Mouse (Mus musculus): ENCODE measurements around the gene Fip1l1. TPM values are rescaled to one million over a fixed set of nuclear protein-coding genes. Genes with fewer than 3 reads are reported as not detected.

Gene Fip1l1
- polyA plus RNA-seq, 1 experiment: 50.5 TPM

DNA sequence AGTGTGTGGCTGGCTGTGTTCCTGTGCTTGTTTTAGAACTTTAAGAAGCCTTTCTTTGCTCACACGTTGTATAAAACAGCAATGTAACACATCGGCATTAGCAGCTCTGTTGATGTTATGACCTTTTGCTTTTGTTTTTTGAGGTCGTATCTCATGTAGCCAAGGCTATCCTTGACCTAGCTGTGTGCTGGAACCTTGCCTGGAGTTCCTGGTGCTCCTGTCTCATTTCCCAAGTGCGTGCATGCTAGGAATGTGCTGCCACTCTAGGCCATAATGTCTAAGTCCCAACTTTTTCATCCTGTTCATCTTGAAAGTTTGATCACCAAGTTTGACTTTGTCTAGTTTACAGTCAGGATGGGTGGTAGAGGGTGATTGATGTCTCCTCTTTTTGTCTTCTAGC is 10.4 kb downstream of the Fip1l1 start:
- no peaks in the 10 kb centered on the region for H3K4me1 ChIP-seq (ENCODE audit: control insufficient read depth, insufficient read depth, low read length)
- TF ChIP-seq CTCF (IDR thresholded peaks at IDR 0.05; ENCODE audit: control insufficient read depth, insufficient read depth, low read length) (no peak), POLR2A (IDR thresholded peaks at IDR 0.05; ENCODE audit: borderline replicate concordance, control insufficient read depth, low read depth, low read length) (no peak)
- H3K4me3 ChIP-seq (replicated peaks; ENCODE audit: control insufficient read depth, low read depth, low read length): no peak overlapping the region
- no peak overlapping the region for H3K27ac ChIP-seq (ENCODE audit: control insufficient read depth, insufficient read depth, low read depth, low read length, poor library complexity)
- 93% methylated on average over 4 of the region's 4 CpGs for whole genome bisulfite sequencing

DNA sequence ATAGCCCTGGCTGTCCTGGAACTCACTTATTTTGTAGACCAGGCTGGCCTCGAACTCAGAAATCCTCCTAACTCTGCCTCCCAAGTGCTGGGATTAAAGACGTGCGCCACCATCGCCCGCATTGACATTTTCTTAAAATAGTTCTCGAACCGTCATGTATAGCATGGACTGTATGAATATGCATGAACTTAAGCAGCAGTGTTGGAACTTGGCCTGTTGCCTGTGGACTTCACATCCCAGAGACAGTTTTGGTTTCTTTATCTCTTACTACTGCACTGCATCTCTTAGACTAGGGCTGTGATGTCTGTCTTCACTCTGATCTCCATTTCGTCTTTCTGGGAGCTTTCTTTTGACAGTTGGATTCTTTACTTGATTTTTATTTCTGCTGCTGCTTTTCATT is 14.3 kb downstream of the Fip1l1 start:
- 90% methylated on average over 8 of the region's 8 CpGs for WGBS
- Histone ChIP-seq H3K4me3 (replicated peaks; ENCODE audit: control insufficient read depth, low read depth, low read length) (no peak overlapping the region), H3K27ac (ENCODE audit: control insufficient read depth, insufficient read depth, low read depth, low read length, poor library complexity) (no peak overlapping the region), H3K4me1 (ENCODE audit: control insufficient read depth, insufficient read depth, low read length) (no peaks in the 10 kb centered on the region)
- no peak for TF ChIP-seq POLR2A (IDR thresholded peaks at IDR 0.05; ENCODE audit: borderline replicate concordance, control insufficient read depth, low read depth, low read length)
- TF ChIP-seq CTCF (IDR thresholded peaks at IDR 0.05; ENCODE audit: control insufficient read depth, insufficient read depth, low read length): no peak

DNA sequence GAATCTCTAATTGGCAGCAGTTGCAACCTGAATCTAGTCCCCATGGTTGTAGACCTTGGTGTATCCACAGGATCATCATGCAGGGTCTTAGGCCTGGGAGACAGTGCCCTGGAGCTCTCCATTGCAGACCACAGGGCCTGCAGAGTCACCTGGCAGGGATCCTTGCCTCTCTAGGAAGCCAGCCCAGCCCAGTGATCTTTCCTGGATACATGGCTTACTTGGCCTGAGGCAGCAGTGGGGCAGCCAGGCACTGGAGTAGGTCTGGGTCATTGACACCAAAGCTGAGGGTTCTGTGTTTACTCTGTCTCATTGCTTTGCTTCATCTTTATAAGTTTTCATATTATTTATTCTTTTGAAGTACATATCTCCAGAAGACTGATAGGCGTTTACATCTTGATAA is 25.9 kb downstream of the Fip1l1 start:
- no peak for TF ChIP-seq CTCF (IDR thresholded peaks at IDR 0.05; ENCODE audit: control insufficient read depth, insufficient read depth, low read length)
- TF ChIP-seq POLR2A (IDR thresholded peaks at IDR 0.05; ENCODE audit: borderline replicate concordance, control insufficient read depth, low read depth, low read length): no peak
- no peak overlapping the region for H3K4me3 ChIP-seq (replicated peaks; ENCODE audit: control insufficient read depth, low read depth, low read length)
- 84% methylated on average over 1 of the region's 1 CpGs for WGBS

DNA sequence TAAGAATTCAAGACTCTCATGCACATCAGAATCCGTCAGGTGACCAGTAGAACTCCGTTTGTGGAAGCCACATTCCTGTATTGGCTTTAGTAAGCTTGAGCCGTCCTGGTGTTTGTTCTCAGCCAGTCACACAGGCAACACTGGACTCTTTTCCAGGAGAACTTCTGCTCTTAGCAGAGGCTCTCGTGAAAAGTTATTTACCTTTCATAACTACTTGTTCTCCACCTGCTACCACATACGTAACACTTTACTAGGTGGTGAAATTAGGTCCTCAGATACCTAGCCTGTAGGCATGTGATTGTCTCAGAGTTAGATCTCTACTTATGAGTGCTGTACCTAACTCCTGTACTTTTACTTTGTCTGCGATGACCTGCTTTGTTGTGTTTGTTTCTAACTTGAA is 36.5 kb downstream of the Fip1l1 start:
- no peaks in the 10 kb centered on the region for H3K4me1 ChIP-seq (ENCODE audit: control insufficient read depth, insufficient read depth, low read length)
- 87% methylated on average over 6 of the region's 6 CpGs for WGBS
- no peak overlapping the region for H3K27ac ChIP-seq (ENCODE audit: control insufficient read depth, insufficient read depth, low read depth, low read length, poor library complexity)
- H3K4me3 ChIP-seq (replicated peaks; ENCODE audit: control insufficient read depth, low read depth, low read length): no peak overlapping the region
- TF ChIP-seq POLR2A (IDR thresholded peaks at IDR 0.05; ENCODE audit: borderline replicate concordance, control insufficient read depth, low read depth, low read length) (no peak), CTCF (IDR thresholded peaks at IDR 0.05; ENCODE audit: control insufficient read depth, insufficient read depth, low read length) (no peak)

More for the DNA sequence above, 25.9 kb downstream of the Fip1l1 start:
- Histone ChIP-seq H3K27ac (ENCODE audit: control insufficient read depth, insufficient read depth, low read depth, low read length, poor library complexity) (no peak overlapping the region), H3K4me1 (ENCODE audit: control insufficient read depth, insufficient read depth, low read length) (no peaks in the 10 kb centered on the region)

DNA sequence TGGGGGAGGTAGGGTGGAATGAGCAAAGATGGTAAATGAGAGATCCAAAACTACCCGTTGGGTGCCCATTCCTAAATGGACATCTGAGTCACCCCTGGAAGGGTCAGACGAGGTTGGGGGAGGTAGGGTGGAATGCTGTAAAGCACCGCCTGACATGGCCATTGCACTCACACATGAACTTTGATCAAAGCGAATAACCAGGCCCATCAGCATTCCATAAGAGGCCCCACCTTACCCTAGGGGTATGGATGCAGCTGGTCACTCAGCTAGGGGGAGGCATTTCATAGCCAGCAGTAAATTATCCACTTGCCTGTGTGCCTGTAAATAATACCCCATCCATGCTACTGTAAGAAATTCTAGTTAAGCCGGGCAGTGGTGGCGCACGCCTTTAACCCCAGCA is 53.9 kb downstream of the Fip1l1 start:
- no peaks in the 10 kb centered on the region for H3K4me1 ChIP-seq (ENCODE audit: control insufficient read depth, insufficient read depth, low read length)
- WGBS: 94% methylated on average over 7 of the region's 7 CpGs
- H3K4me3 ChIP-seq (replicated peaks; ENCODE audit: control insufficient read depth, low read depth, low read length): no peak overlapping the region
- no peak for TF ChIP-seq POLR2A (IDR thresholded peaks at IDR 0.05; ENCODE audit: borderline replicate concordance, control insufficient read depth, low read depth, low read length)
- TF ChIP-seq CTCF (IDR thresholded peaks at IDR 0.05; ENCODE audit: control insufficient read depth, insufficient read depth, low read length): no peak
- no peak overlapping the region for H3K27ac ChIP-seq (ENCODE audit: control insufficient read depth, insufficient read depth, low read depth, low read length, poor library complexity)

DNA sequence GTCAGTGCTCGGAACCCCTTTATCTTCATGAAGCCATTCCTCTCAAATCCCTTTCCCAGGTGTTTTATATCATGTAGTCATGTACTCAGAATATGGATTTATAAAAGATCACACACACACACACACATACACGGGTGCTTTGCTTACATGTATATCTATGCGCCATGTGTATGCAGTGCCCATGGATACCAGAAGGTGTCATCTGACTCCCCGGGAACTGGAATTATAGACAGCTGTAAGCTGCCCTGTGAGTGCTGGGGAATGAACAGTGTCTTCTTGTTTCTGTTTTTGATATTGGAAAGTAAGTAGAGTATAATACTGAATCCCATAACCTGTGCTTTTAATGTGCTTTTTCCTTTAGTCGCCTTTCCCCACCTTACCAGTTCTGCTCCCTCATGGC is 56.2 kb downstream of the Fip1l1 start:
- 92% methylated on average over 5 of the region's 5 CpGs for WGBS
- TF ChIP-seq POLR2A (IDR thresholded peaks at IDR 0.05; ENCODE audit: borderline replicate concordance, control insufficient read depth, low read depth, low read length): no peak
- TF ChIP-seq CTCF (IDR thresholded peaks at IDR 0.05; ENCODE audit: control insufficient read depth, insufficient read depth, low read length): no peak

DNA sequence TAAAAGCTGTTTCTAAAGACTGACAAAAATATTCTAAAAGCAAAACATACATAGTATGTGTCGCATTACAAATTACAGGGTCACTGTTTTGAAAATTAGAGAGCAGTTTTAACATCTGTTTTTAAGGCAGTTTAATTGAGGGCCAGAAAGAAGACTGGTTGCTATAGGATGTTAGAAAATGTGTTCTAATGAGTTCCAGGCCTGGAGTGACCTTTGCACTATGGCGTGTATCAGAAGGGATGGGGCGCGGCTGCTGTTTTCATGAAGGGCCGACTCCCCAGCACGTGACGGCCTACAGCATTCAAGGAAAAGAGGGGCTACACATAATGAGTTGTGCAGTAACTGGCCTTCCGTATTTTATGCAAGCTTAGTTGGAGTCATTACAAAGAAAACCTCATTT is 57.9 kb downstream of the Fip1l1 start:
- H3K4me1 ChIP-seq (ENCODE audit: control insufficient read depth, insufficient read depth, low read length): no peaks in the 10 kb centered on the region
- WGBS: 95% methylated on average over 8 of the region's 8 CpGs
- no peak for TF ChIP-seq CTCF (IDR thresholded peaks at IDR 0.05; ENCODE audit: control insufficient read depth, insufficient read depth, low read length)
- no peak for TF ChIP-seq POLR2A (IDR thresholded peaks at IDR 0.05; ENCODE audit: borderline replicate concordance, control insufficient read depth, low read depth, low read length)
- H3K4me3 ChIP-seq (replicated peaks; ENCODE audit: control insufficient read depth, low read depth, low read length): no peak overlapping the region
- no peak overlapping the region for H3K27ac ChIP-seq (ENCODE audit: control insufficient read depth, insufficient read depth, low read depth, low read length, poor library complexity)

More for the DNA sequence above, 56.2 kb downstream of the Fip1l1 start:
- no peak overlapping the region for H3K4me3 ChIP-seq (replicated peaks; ENCODE audit: control insufficient read depth, low read depth, low read length)
- no peaks in the 10 kb centered on the region for H3K4me1 ChIP-seq (ENCODE audit: control insufficient read depth, insufficient read depth, low read length)
- H3K27ac ChIP-seq (ENCODE audit: control insufficient read depth, insufficient read depth, low read depth, low read length, poor library complexity): no peak overlapping the region

DNA sequence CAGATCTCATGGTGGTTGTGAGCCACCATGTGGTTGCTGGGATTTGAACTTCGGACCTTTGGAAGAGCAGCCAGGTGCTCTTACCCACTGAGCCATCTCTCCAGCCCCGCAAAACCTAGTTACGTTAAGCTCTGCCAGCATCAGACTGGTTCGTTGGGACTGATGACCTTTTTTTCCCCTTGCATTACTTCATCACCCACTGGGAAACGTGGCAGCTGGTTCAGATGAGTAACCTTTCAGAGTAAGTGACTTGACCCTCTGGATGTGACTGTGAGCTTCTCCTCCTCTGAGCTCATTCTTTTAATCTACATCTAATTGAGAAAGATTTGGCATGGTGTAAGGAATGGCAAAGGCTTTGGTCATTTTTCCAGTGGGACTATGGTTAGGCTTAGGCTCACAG is 64.8 kb downstream of the Fip1l1 start:
- 75% methylated on average over 5 of the region's 5 CpGs for WGBS
- TF ChIP-seq POLR2A (IDR thresholded peaks at IDR 0.05; ENCODE audit: borderline replicate concordance, control insufficient read depth, low read depth, low read length) (no peak), CTCF (IDR thresholded peaks at IDR 0.05; ENCODE audit: control insufficient read depth, insufficient read depth, low read length) (no peak)
- H3K4me3 ChIP-seq (replicated peaks; ENCODE audit: control insufficient read depth, low read depth, low read length): no peak overlapping the region
- H3K4me1 ChIP-seq (ENCODE audit: control insufficient read depth, insufficient read depth, low read length): no peaks in the 10 kb centered on the region
- H3K27ac ChIP-seq (ENCODE audit: control insufficient read depth, insufficient read depth, low read depth, low read length, poor library complexity): no peak overlapping the region

DNA sequence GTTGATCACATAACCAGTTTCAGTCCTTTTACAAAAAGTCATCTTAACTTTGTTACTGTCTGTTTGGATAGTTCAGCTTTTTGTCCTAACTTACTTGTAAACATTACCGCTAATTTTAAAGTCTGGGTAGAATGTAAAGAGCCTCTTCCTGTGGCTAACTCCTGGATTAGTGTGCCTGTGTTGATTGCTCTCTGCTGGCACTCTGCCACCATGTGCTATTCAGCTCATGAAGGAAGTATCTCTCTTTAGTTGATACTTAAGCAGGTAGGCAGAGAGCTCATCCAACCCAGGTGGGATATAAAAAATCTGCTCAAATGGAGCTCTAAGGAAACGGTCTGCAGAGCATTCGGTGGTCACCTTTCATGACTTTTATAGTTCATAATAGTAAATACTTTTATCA is 65.9 kb downstream of the Fip1l1 start:
- 74% methylated on average over 3 of the region's 3 CpGs for WGBS
- TF ChIP-seq POLR2A (IDR thresholded peaks at IDR 0.05; ENCODE audit: borderline replicate concordance, control insufficient read depth, low read depth, low read length) (no peak), CTCF (IDR thresholded peaks at IDR 0.05; ENCODE audit: control insufficient read depth, insufficient read depth, low read length) (no peak)
- H3K4me1 ChIP-seq (ENCODE audit: control insufficient read depth, insufficient read depth, low read length): no peaks in the 10 kb centered on the region
- no peak overlapping the region for H3K4me3 ChIP-seq (replicated peaks; ENCODE audit: control insufficient read depth, low read depth, low read length)
- no peak overlapping the region for H3K27ac ChIP-seq (ENCODE audit: control insufficient read depth, insufficient read depth, low read depth, low read length, poor library complexity)

Data from bone marrow, adult 2 months (tissue).